Mouse (Mus musculus): ENCODE measurements around the gene Grid1. TPM values are rescaled to one million over a fixed set of nuclear protein-coding genes. Genes with fewer than 3 reads are reported as not detected.

Gene Grid1
- not detected for polyA plus RNA-seq (2015; fragmentation: Illumina TruSeq; extraction: RNeasy Lipid Tissue Mini Kit (QIAGEN cat#74804); ENCODE audit: insufficient read depth, low replicate concordance)

DNA sequence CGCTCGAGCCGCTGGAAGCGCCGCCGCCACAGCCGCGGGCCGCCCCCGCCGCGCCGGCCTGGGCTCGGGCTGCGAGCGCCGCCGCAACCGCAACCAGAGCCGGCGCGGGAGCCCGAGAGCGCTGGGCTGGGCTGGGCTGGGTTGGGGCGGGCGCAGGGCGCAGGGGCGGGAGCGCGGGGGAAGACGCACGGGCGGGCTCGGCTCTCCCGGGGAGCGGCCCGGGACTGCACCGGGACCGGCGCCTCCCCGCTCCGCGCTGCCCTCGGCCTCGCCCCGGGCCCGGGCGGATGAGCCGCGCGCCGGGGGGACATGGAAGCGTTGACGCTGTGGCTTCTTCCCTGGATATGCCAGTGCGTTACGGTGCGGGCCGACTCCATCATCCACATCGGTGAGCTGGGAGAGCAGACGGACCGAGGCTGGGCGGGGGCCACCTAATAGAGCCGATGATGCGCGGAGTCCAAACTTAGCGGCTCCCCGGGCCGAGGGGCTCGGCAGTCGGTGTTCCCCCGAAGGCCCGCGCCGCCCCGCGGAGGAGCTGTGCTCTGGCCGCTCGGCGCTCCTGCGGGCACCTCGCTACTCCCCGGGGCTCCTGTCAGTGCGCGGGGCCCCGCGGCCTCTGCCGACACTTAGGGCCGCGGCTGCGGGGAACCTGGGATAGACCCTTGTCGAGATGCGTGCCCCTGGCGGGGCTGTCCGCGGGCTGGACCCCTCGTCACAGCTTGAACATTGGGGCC lies at the start of gene Grid1:
Gene Grid1 (plus strand): TSS at position 190 of the 734 bp plus-strand sequence.

Other genes starting within 250 kb of the Grid1 start
- 0.47 TPM for gene Ldb3, start 231.4 kb upstream of the Grid1 start, polyA plus RNA-seq (2015; fragmentation: Illumina TruSeq; extraction: RNeasy Lipid Tissue Mini Kit (QIAGEN cat#74804); ENCODE audit: insufficient read depth, low replicate concordance)
- not detected for gene Opn4, start 220.0 kb upstream of the Grid1 start, polyA plus RNA-seq (2015; fragmentation: Illumina TruSeq; extraction: RNeasy Lipid Tissue Mini Kit (QIAGEN cat#74804); ENCODE audit: insufficient read depth, low replicate concordance)
- gene Wapl, start 146.2 kb upstream of the Grid1 start, polyA plus RNA-seq (2015; fragmentation: Illumina TruSeq; extraction: RNeasy Lipid Tissue Mini Kit (QIAGEN cat#74804); ENCODE audit: insufficient read depth, low replicate concordance): 87.7 TPM

All from spleen, adult 10 weeks (tissue).